Mouse (Mus musculus): ENCODE data around the gene Cacna1a.
"Not testable (repeated sequence)": the region's sequence is repeated elsewhere in the genome, so short reads cannot be mapped to it uniquely, and the experiment has no call there.

The Cacna1a gene

GRCm38 (mm10) chr8:84471271-84471995 lies 83.2 kb downstream of the Cacna1a start:
- no peak for DNase-seq (ENCODE audit: low read depth in 1 of 2, low spot score in 2 of 2)

- no peak for DNase-seq (ENCODE audit: low read depth in 1 of 2, low spot score in 2 of 2)
These were observed 86.2 kb downstream of the Cacna1a start for GRCm38 (mm10) chr8:84474456-84474855.

GRCm38 (mm10) chr8:84477341-84477740 lies 89.1 kb downstream of the Cacna1a start:
- DNase-seq (ENCODE audit: low read depth in 1 of 2, low spot score in 2 of 2): no peak

- no peak for DNase-seq (ENCODE audit: low read depth in 1 of 2, low spot score in 2 of 2)
These were observed 94.8 kb downstream of the Cacna1a start for GRCm38 (mm10) chr8:84483004-84483403.

GRCm38 (mm10) chr8:84485366-84485765 lies 97.1 kb downstream of the Cacna1a start:
- DNase-seq (ENCODE audit: low read depth in 1 of 2, low spot score in 2 of 2): no peak

GRCm38 (mm10) chr8:84485864-84486263 lies 97.6 kb downstream of the Cacna1a start:
- DNase-seq (ENCODE audit: low read depth in 1 of 2, low spot score in 2 of 2): no peak

GRCm38 (mm10) chr8:84489223-84489622 lies 101.0 kb downstream of the Cacna1a start:
- no peak for DNase-seq (ENCODE audit: low read depth in 1 of 2, low spot score in 2 of 2)

GRCm38 (mm10) chr8:84494541-84495084 lies 106.4 kb downstream of the Cacna1a start:
- DNase-seq (ENCODE audit: low read depth in 1 of 2, low spot score in 2 of 2): no peak

- no peak for DNase-seq (ENCODE audit: low read depth in 1 of 2, low spot score in 2 of 2)
These were observed 112.9 kb downstream of the Cacna1a start for GRCm38 (mm10) chr8:84501181-84501580.

- DNase-seq (ENCODE audit: low read depth in 1 of 2, low spot score in 2 of 2): no peak
These were observed 113.5 kb downstream of the Cacna1a start for GRCm38 (mm10) chr8:84501671-84502308.

- no peak for DNase-seq (ENCODE audit: low read depth in 1 of 2, low spot score in 2 of 2)
These were observed 114.4 kb downstream of the Cacna1a start for GRCm38 (mm10) chr8:84502638-84503037.

- no peak for DNase-seq (ENCODE audit: low read depth in 1 of 2, low spot score in 2 of 2)
These were observed 119.0 kb downstream of the Cacna1a start for GRCm38 (mm10) chr8:84507220-84507619.

- not testable (repeated sequence) for DNase-seq (ENCODE audit: low read depth in 1 of 2, low spot score in 2 of 2)
These were observed 121.5 kb downstream of the Cacna1a start for GRCm38 (mm10) chr8:84509764-84510163.

GRCm38 (mm10) chr8:84511621-84512020 lies 123.4 kb downstream of the Cacna1a start:
- no peak for DNase-seq (ENCODE audit: low read depth in 1 of 2, low spot score in 2 of 2)

GRCm38 (mm10) chr8:84513765-84514164 lies 125.5 kb downstream of the Cacna1a start:
- DNase-seq (ENCODE audit: low read depth in 1 of 2, low spot score in 2 of 2): no peak

- no peak for DNase-seq (ENCODE audit: low read depth in 1 of 2, low spot score in 2 of 2)
These were observed 129.9 kb downstream of the Cacna1a start for GRCm38 (mm10) chr8:84518180-84518579.

GRCm38 (mm10) chr8:84518720-84519119 lies 130.5 kb downstream of the Cacna1a start:
- no peak for DNase-seq (ENCODE audit: low read depth in 1 of 2, low spot score in 2 of 2)

GRCm38 (mm10) chr8:84519767-84520626 lies 131.8 kb downstream of the Cacna1a start:
- no peak for DNase-seq (ENCODE audit: low read depth in 1 of 2, low spot score in 2 of 2)

GRCm38 (mm10) chr8:84520999-84521398 lies 132.8 kb downstream of the Cacna1a start:
- no peak for DNase-seq (ENCODE audit: low read depth in 1 of 2, low spot score in 2 of 2)

GRCm38 (mm10) chr8:84528036-84528435 lies 139.8 kb downstream of the Cacna1a start:
- DNase-seq (ENCODE audit: low read depth in 1 of 2, low spot score in 2 of 2): no peak

- no peak for DNase-seq (ENCODE audit: low read depth in 1 of 2, low spot score in 2 of 2)
These were observed 141.3 kb downstream of the Cacna1a start for GRCm38 (mm10) chr8:84529548-84529947.
